Mouse (Mus musculus): Measurements from ENCODE around the gene Dgki. TPM values are rescaled to one million over a fixed set of nuclear protein-coding genes. Genes with fewer than 3 reads are reported as not detected.

Dgki gene
- polyA plus RNA-seq, 1 experiment: 0.20 TPM

GRCm38 (mm10) chr6:36850422-36851129 lies 449.4 kb downstream of the Dgki start:
- no peaks in the 10 kb centered on the region for H3K36me3 ChIP-seq (ENCODE audit: control insufficient read depth, insufficient read depth, low read length)
- WGBS: 63% methylated on average over 7 of the region's 7 CpGs
- H3K4me3 ChIP-seq (ENCODE audit: low read depth, low read length): no peak overlapping the region
- no peak overlapping the region for H3K27ac ChIP-seq (ENCODE audit: insufficient read depth, low read depth, low read length)
- no peak for TF ChIP-seq POLR2A (IDR thresholded peaks at IDR 0.05; ENCODE audit: low read depth, low read length)
- no peak for TF ChIP-seq CTCF (IDR thresholded peaks at IDR 0.05; ENCODE audit: extremely low read depth, insufficient read length, insufficient replicate concordance, low read depth, low read length)
- no peaks in the 10 kb centered on the region for H3K27me3 ChIP-seq (ENCODE audit: control insufficient read depth, insufficient read depth, low read length)
- H3K4me1 ChIP-seq (ENCODE audit: control insufficient read depth, insufficient read depth, insufficient read length, low read length): no peaks in the 10 kb centered on the region

DNA sequence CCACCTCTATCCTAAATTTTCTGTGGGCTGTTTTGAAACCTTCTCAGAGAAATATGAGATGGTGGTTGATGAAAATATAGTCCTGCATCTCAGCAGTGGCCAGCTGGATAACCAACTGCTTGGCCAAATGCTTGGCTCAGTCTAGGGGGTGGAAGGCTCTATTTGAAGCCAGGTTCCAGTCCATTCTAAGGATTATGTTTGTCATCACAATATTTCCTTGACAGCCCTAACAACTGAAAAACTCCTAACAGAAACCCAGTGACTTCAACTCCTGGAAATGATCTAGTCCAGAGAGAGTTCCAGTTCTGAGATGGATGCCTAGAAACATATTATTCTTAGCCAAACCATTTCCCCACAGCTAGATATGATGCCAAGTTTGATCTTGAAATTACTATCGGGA lies 454.7 kb downstream of the Dgki start:
- H3K36me3 ChIP-seq (ENCODE audit: control insufficient read depth, insufficient read depth, low read length): no peaks in the 10 kb centered on the region

DNA sequence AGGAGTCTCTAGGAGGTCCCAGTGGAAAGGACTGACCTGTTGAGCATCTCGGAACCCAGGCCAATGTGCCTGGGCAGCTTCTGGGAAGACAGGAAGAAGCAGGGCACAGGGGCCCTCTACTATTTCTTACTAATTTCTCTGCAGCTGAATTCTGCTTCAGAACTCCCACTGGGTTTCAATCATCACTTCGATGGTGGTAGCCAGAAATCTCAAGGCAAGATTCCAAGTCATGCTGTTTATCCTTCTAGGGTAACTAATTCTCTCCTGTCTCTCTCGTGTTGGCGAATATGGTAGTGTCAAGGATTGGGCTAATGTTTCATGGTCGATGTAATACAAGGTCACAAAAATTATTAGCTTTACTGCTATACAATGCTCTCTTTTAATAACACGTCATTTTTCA lies 455.7 kb downstream of the Dgki start:
- Histone ChIP-seq H3K27me3 (ENCODE audit: control insufficient read depth, insufficient read depth, low read length) (no peaks in the 10 kb centered on the region), H3K27ac (ENCODE audit: insufficient read depth, low read depth, low read length) (no peak overlapping the region), H3K4me1 (ENCODE audit: control insufficient read depth, insufficient read depth, insufficient read length, low read length) (no peaks in the 10 kb centered on the region), H3K36me3 (ENCODE audit: control insufficient read depth, insufficient read depth, low read length) (no peaks in the 10 kb centered on the region), H3K4me3 (ENCODE audit: low read depth, low read length) (no peak overlapping the region)
- WGBS: 76% methylated on average over 6 of the region's 6 CpGs
- TF ChIP-seq CTCF (IDR thresholded peaks at IDR 0.05; ENCODE audit: extremely low read depth, insufficient read length, insufficient replicate concordance, low read depth, low read length) (no peak), POLR2A (IDR thresholded peaks at IDR 0.05; ENCODE audit: low read depth, low read length) (no peak)

More for the DNA sequence above, 454.7 kb downstream of the Dgki start:
- H3K27me3 ChIP-seq (ENCODE audit: control insufficient read depth, insufficient read depth, low read length): no peaks in the 10 kb centered on the region
- 73% methylated on average over 1 of the region's 1 CpGs for WGBS
- TF ChIP-seq POLR2A (IDR thresholded peaks at IDR 0.05; ENCODE audit: low read depth, low read length): no peak
- TF ChIP-seq CTCF (IDR thresholded peaks at IDR 0.05; ENCODE audit: extremely low read depth, insufficient read length, insufficient replicate concordance, low read depth, low read length): no peak
- no peak overlapping the region for H3K4me3 ChIP-seq (ENCODE audit: low read depth, low read length)
- no peaks in the 10 kb centered on the region for H3K4me1 ChIP-seq (ENCODE audit: control insufficient read depth, insufficient read depth, insufficient read length, low read length)
- no peak overlapping the region for H3K27ac ChIP-seq (ENCODE audit: insufficient read depth, low read depth, low read length)

DNA sequence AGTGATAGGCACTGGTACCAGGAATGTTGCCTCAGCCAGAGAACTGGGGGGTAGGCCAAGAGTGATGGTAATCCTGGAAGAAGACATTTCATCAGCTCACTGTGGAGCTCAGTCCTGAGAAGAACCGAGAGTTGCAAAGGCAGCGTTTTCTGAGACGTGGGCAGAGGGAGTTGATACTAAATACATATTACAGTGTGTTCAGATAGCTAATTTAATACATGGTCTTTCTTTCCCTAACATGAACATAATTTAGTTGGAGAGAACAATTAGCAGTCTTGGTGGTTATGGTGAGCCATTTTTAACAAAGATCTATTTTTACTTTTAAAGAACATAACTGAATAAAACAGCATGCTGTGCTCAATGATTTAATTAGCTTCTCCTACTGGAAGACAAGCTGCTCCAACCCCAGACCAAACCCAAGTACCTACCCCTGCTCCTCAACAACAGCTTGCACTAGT lies 456.9 kb downstream of the Dgki start:
- Histone ChIP-seq H3K27me3 (ENCODE audit: control insufficient read depth, insufficient read depth, low read length) (no peaks in the 10 kb centered on the region), H3K27ac (ENCODE audit: insufficient read depth, low read depth, low read length) (no peak overlapping the region), H3K4me1 (ENCODE audit: control insufficient read depth, insufficient read depth, insufficient read length, low read length) (no peaks in the 10 kb centered on the region), H3K4me3 (ENCODE audit: low read depth, low read length) (no peak overlapping the region), H3K36me3 (ENCODE audit: control insufficient read depth, insufficient read depth, low read length) (no peaks in the 10 kb centered on the region)
- WGBS: 83% methylated on average over 3 of the region's 3 CpGs
- TF ChIP-seq POLR2A (IDR thresholded peaks at IDR 0.05; ENCODE audit: low read depth, low read length) (no peak), CTCF (IDR thresholded peaks at IDR 0.05; ENCODE audit: extremely low read depth, insufficient read length, insufficient replicate concordance, low read depth, low read length) (no peak)

DNA sequence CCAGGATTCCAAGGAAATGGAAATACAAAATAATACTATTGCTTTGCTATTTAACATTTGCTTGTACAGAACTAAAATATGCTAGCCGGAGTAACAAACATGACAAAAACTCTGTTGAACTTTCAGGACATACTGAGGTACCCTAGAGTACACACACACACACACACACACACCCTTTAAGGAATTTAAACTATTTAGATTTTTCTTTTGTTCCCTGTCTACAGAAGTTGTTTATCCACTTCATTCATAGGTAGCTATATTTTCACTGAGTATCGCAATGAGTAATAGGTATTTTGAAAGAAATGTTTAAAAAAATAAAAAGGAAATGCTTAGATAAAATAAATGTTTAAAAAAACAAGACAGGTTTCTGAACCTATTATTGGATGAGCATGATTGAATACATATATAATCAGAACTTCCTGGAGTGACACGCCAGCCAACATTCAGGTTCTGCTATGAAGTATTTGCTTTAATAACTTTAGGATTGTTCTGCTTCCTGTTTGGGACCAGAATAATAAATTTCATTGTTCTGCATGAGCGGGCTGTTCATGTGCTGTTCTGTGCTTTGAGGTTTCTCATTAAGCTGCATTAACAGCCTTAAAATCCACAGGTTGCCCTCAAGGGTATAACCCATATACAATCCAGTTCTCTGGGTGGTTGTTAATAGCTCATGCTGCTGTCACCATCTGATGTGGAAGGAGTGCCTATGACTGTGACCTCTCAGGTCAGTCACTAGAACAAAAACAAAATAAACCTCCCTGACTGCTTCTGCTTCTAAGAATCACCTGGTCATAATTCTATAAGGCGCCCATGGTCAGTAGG lies 457.7 kb downstream of the Dgki start:
- H3K27me3 ChIP-seq (ENCODE audit: control insufficient read depth, insufficient read depth, low read length): no peaks in the 10 kb centered on the region
- TF ChIP-seq CTCF (IDR thresholded peaks at IDR 0.05; ENCODE audit: extremely low read depth, insufficient read length, insufficient replicate concordance, low read depth, low read length): no peak
- no peak for TF ChIP-seq POLR2A (IDR thresholded peaks at IDR 0.05; ENCODE audit: low read depth, low read length)
- H3K27ac ChIP-seq (ENCODE audit: insufficient read depth, low read depth, low read length): no peak overlapping the region
- WGBS: 64% methylated on average over 5 of the region's 5 CpGs
- no peaks in the 10 kb centered on the region for H3K4me1 ChIP-seq (ENCODE audit: control insufficient read depth, insufficient read depth, insufficient read length, low read length)
- no peaks in the 10 kb centered on the region for H3K36me3 ChIP-seq (ENCODE audit: control insufficient read depth, insufficient read depth, low read length)
- no peak overlapping the region for H3K4me3 ChIP-seq (ENCODE audit: low read depth, low read length)

- no peak overlapping the region for H3K27ac ChIP-seq (ENCODE audit: insufficient read depth, low read depth, low read length)
- TF ChIP-seq POLR2A (IDR thresholded peaks at IDR 0.05; ENCODE audit: low read depth, low read length): no peak
- no peak for TF ChIP-seq CTCF (IDR thresholded peaks at IDR 0.05; ENCODE audit: extremely low read depth, insufficient read length, insufficient replicate concordance, low read depth, low read length)
- no peaks in the 10 kb centered on the region for H3K4me1 ChIP-seq (ENCODE audit: control insufficient read depth, insufficient read depth, insufficient read length, low read length)
- WGBS: 71% methylated on average over 3 of the region's 3 CpGs
- H3K36me3 ChIP-seq (ENCODE audit: control insufficient read depth, insufficient read depth, low read length): no peaks in the 10 kb centered on the region
- H3K4me3 ChIP-seq (ENCODE audit: low read depth, low read length): no peak overlapping the region
- H3K27me3 ChIP-seq (ENCODE audit: control insufficient read depth, insufficient read depth, low read length): no peaks in the 10 kb centered on the region
Measured at GRCm38 (mm10) chr6:36841701-36842100, 458.3 kb downstream of the Dgki start.

DNA sequence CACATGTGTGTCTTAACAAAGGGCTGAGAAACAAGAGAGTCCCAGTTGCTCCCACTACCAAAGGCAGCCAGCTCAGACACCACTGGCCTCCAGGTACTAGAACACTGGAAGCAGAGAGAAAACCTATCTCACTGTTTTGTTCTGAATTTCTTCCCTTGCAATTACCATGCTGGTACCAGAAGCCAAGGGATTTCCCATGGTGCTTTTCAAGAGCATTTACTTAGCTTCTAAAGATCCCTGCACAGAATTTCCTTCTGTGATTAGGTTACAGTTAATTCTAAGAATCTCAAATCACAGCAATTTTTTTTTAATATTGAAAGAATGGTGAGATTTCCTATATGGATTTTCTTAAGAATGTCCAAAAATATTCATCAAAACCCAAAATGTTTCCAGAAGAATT lies 458.8 kb downstream of the Dgki start:
- no peak for TF ChIP-seq POLR2A (IDR thresholded peaks at IDR 0.05; ENCODE audit: low read depth, low read length)
- no peak for TF ChIP-seq CTCF (IDR thresholded peaks at IDR 0.05; ENCODE audit: extremely low read depth, insufficient read length, insufficient replicate concordance, low read depth, low read length)
- no peaks in the 10 kb centered on the region for H3K4me1 ChIP-seq (ENCODE audit: control insufficient read depth, insufficient read depth, insufficient read length, low read length)
- H3K4me3 ChIP-seq (ENCODE audit: low read depth, low read length): no peak overlapping the region

More for the DNA sequence above, 458.8 kb downstream of the Dgki start:
- Histone ChIP-seq H3K36me3 (ENCODE audit: control insufficient read depth, insufficient read depth, low read length) (no peaks in the 10 kb centered on the region), H3K27me3 (ENCODE audit: control insufficient read depth, insufficient read depth, low read length) (no peaks in the 10 kb centered on the region), H3K27ac (ENCODE audit: insufficient read depth, low read depth, low read length) (no peak overlapping the region)
